Mouse (Mus musculus) neural tube, embryonic 13.5 days (tissue): Measurements from ENCODE around the gene 1500011B03Rik. TPM values are rescaled to one million over a fixed set of nuclear protein-coding genes. Genes with fewer than 3 reads are reported as not detected.
A peak's percentile ranks its signal among the peaks of the same experiment; 100 is the strongest.

Experiments
- ATAC-seq: fragments of 200-750 bp; cut with Nextera tagmentation; 2 replicates; pipeline ENCODE4 v1.8.0; 2017; ENCODE audit warnings: low read depth, mild to moderate bottlenecking, moderate TSS enrichment, moderate library complexity
- H3K27ac ChIP-seq: fragments of 300-500 bp; sonication (generic); replicated peaks from 2 replicates; pipeline ENCODE4 v1.5.1; 2015; ENCODE audit warnings: moderate library complexity, mild to moderate bottlenecking, inconsistent platforms
- H3K27me3 ChIP-seq: fragments of 300-500 bp; sonication (generic); 2 replicates; pipeline ENCODE4 v1.6.1; 2015; ENCODE audit warnings: mild to moderate bottlenecking, inconsistent platforms
- H3K36me3 ChIP-seq: fragments of 300-500 bp; sonication (generic); 2 replicates; pipeline ENCODE4 v1.6.1; 2015; ENCODE audit warnings: mild to moderate bottlenecking, inconsistent platforms
- H3K4me1 ChIP-seq: fragments of 300-500 bp; sonication (generic); replicated peaks from 2 replicates; pipeline ENCODE4 v1.6.1; 2015; ENCODE audit warnings: inconsistent platforms
- H3K4me2 ChIP-seq: fragments of 300-500 bp; sonication (generic); 2 replicates; pipeline ENCODE4 v1.6.1; 2015; ENCODE audit warnings: inconsistent platforms, mild to moderate bottlenecking, moderate library complexity
- H3K4me3 ChIP-seq: fragments of 300-500 bp; sonication (generic); 2 replicates; pipeline ENCODE4 v1.5.1; 2015; ENCODE audit warnings: mild to moderate bottlenecking, inconsistent platforms
- H3K9ac ChIP-seq: fragments of 300-500 bp; sonication (generic); 2 replicates; pipeline ENCODE4 v1.6.1; 2015; ENCODE audit warnings: moderate library complexity, mild to moderate bottlenecking, inconsistent platforms
- H3K9me3 ChIP-seq: fragments of 300-500 bp; sonication (generic); 2 replicates; pipeline ENCODE4 v1.6.1; 2016; ENCODE audit warnings: inconsistent platforms
- WGBS: fragments of 180-500 bp; shearing (Covaris S2); methylation state at CpG from one replicate; pipeline ENCODE4 v1.1.7; 2015; 5-methylcytosine and 5-hydroxymethylcytosine counted together
- polyA plus RNA-seq: library from polyadenylated mRNA; unstranded; fragments of >200 nt; fragmentation: Nextera tagmentation; extraction: Ambion mirVana; gene quantifications from 2 replicates; pipeline ENCODE4 v1.2.1, GENCODE M21; 2015

1500011B03Rik gene
- polyA plus RNA-seq, 1 experiment from 2014 or later = 266 TPM

GRCm38 (mm10) chr5:114775056-114775979 is 48.0 kb downstream of the 1500011B03Rik start, which contains the start of gene Git2:
Gene Git2 (minus strand): TSS chr5:114775517.
- under 1% methylated on average over 56 of the region's 63 CpGs for WGBS

GRCm38 (mm10) chr5:114774403-114775051 is 48.7 kb downstream of the 1500011B03Rik start, which contains the start of gene Ankrd13a:
Gene Ankrd13a (plus strand): TSS chr5:114774677.
- Histone ChIP-seq H3K4me1 (peaks cover 67% of the 10 kb centered on the region), H3K4me3 (peak within 1 kb of the TSS; percentile 99), H3K27ac (peak within 1 kb of the TSS; percentile 96)

More at GRCm38 (mm10) chr5:114775056-114775979, 48.0 kb downstream of the 1500011B03Rik start, which contains the start of gene Git2:
- Histone ChIP-seq H3K4me3 (peak within 1 kb of the TSS; percentile 99), H3K4me2 (peak within 1 kb of the TSS; percentile 86), H3K27ac (peak within 1 kb of the TSS; percentile 96), H3K4me1 (peaks cover 69% of the 10 kb centered on the region), H3K36me3 (no peaks in the 10 kb centered on the region), H3K9me3 (no peaks in the 10 kb centered on the region), H3K9ac (peak within 1 kb of the TSS; percentile 98), H3K27me3 (no peaks in the 10 kb centered on the region)
- peak; percentile 7 for ATAC-seq

GRCm38 (mm10) chr5:114773780-114774179 is 49.5 kb downstream of the 1500011B03Rik start:
- peaks cover 62% of the 10 kb centered on the region for H3K4me1 ChIP-seq
- peak overlapping the region; percentile 98 for H3K9ac ChIP-seq
- peak overlapping the region; percentile 99 for H3K4me3 ChIP-seq
- no peaks in the 10 kb centered on the region for H3K36me3 ChIP-seq
- H3K27ac ChIP-seq = peak overlapping the region; percentile 96
- H3K27me3 ChIP-seq = no peaks in the 10 kb centered on the region
- 1% methylated on average over 11 of the region's 11 CpGs for WGBS
- no peaks in the 10 kb centered on the region for H3K9me3 ChIP-seq
- H3K4me2 ChIP-seq = peak overlapping the region; percentile 86
- peak; percentile 7; the same call in 1 of the 2 replicates for ATAC-seq

More at GRCm38 (mm10) chr5:114774403-114775051, 48.7 kb downstream of the 1500011B03Rik start, which contains the start of gene Ankrd13a:
- peak within 1 kb of the TSS; percentile 98 for H3K9ac ChIP-seq
- peak; percentile 85 for ATAC-seq
- under 1% methylated on average over 70 of the region's 73 CpGs for WGBS
- no peaks in the 10 kb centered on the region for H3K9me3 ChIP-seq
- H3K4me2 ChIP-seq = peak within 1 kb of the TSS; percentile 86
- no peaks in the 10 kb centered on the region for H3K36me3 ChIP-seq
- H3K27me3 ChIP-seq = no peaks in the 10 kb centered on the region

GRCm38 (mm10) chr5:114773211-114773710 is 50.0 kb downstream of the 1500011B03Rik start:
- no peaks in the 10 kb centered on the region for H3K9me3 ChIP-seq
- peak overlapping the region; percentile 96 for H3K27ac ChIP-seq
- peak overlapping the region; percentile 98 for H3K9ac ChIP-seq
- H3K4me2 ChIP-seq = peak overlapping the region; percentile 86
- ATAC-seq = peak; percentile 77
- WGBS = under 1% methylated on average over 41 of the region's 52 CpGs
- H3K27me3 ChIP-seq = no peaks in the 10 kb centered on the region
- H3K4me1 ChIP-seq = peaks cover 57% of the 10 kb centered on the region
- H3K36me3 ChIP-seq = no peaks in the 10 kb centered on the region
- H3K4me3 ChIP-seq = peak overlapping the region; percentile 99

- Histone ChIP-seq H3K36me3 (no peaks in the 10 kb centered on the region), H3K4me3 (peak overlapping the region; percentile 99), H3K27me3 (no peaks in the 10 kb centered on the region), H3K4me2 (peak overlapping the region; percentile 86), H3K9ac (peak overlapping the region; percentile 98), H3K4me1 (peaks cover 51% of the 10 kb centered on the region), H3K27ac (peak overlapping the region; percentile 96), H3K9me3 (no peaks in the 10 kb centered on the region)
- peak; percentile 48 for ATAC-seq
- WGBS = 2% methylated on average over 24 of the region's 57 CpGs
These were observed 50.6 kb downstream of the 1500011B03Rik start for GRCm38 (mm10) chr5:114772456-114773203.

GRCm38 (mm10) chr5:114771796-114772195 is 51.5 kb downstream of the 1500011B03Rik start:
- Histone ChIP-seq H3K9ac (peak overlapping the region; percentile 98; the same call in 1 of the 2 replicates), H3K9me3 (no peaks in the 10 kb centered on the region), H3K27ac (0 out of 2 replicates have a peak overlapping the region, but pooled peaks have one; percentile 18), H3K4me1 (peaks cover 44% of the 10 kb centered on the region), H3K4me3 (peak overlapping the region; percentile 99), H3K4me2 (peak overlapping the region; percentile 86), H3K27me3 (no peaks in the 10 kb centered on the region), H3K36me3 (no peaks in the 10 kb centered on the region)
- WGBS = 74% methylated on average over 8 of the region's 8 CpGs
- no peak for ATAC-seq

GRCm38 (mm10) chr5:114769786-114770185 is 53.5 kb downstream of the 1500011B03Rik start:
- Histone ChIP-seq H3K27ac (no peak overlapping the region), H3K27me3 (no peaks in the 10 kb centered on the region), H3K4me3 (no peak overlapping the region), H3K9ac (no peak overlapping the region), H3K4me1 (peaks cover 29% of the 10 kb centered on the region), H3K9me3 (no peaks in the 10 kb centered on the region), H3K36me3 (peaks cover 11% of the 10 kb centered on the region), H3K4me2 (no peak overlapping the region)
- WGBS = 89% methylated on average over 8 of the region's 8 CpGs
- no peak for ATAC-seq

GRCm38 (mm10) chr5:114767185-114767584 is 56.1 kb downstream of the 1500011B03Rik start:
- Histone ChIP-seq H3K9ac (no peak overlapping the region), H3K27ac (no peak overlapping the region), H3K9me3 (no peaks in the 10 kb centered on the region), H3K27me3 (no peaks in the 10 kb centered on the region), H3K4me1 (peaks cover 25% of the 10 kb centered on the region), H3K4me2 (no peak overlapping the region), H3K4me3 (no peak overlapping the region), H3K36me3 (peaks cover 36% of the 10 kb centered on the region)
- 87% methylated on average over 7 of the region's 7 CpGs for WGBS
- ATAC-seq = no peak

- no peak overlapping the region for H3K27ac ChIP-seq
- no peaks in the 10 kb centered on the region for H3K27me3 ChIP-seq
- no peak for ATAC-seq
- peaks cover 20% of the 10 kb centered on the region for H3K4me1 ChIP-seq
- WGBS = 97% methylated on average over 8 of the region's 8 CpGs
- H3K9me3 ChIP-seq = no peaks in the 10 kb centered on the region
- H3K9ac ChIP-seq = no peak overlapping the region
- peaks cover 41% of the 10 kb centered on the region for H3K36me3 ChIP-seq
- no peak overlapping the region for H3K4me2 ChIP-seq
- H3K4me3 ChIP-seq = no peak overlapping the region
These were observed 56.6 kb downstream of the 1500011B03Rik start for GRCm38 (mm10) chr5:114766686-114767085.

GRCm38 (mm10) chr5:114764812-114765735 is 58.2 kb downstream of the 1500011B03Rik start:
- Histone ChIP-seq H3K36me3 (peaks cover 58% of the 10 kb centered on the region), H3K27me3 (no peaks in the 10 kb centered on the region)
- 84% methylated on average over 18 of the region's 18 CpGs for WGBS

More at GRCm38 (mm10) chr5:114764812-114765735, 58.2 kb downstream of the 1500011B03Rik start:
- Histone ChIP-seq H3K4me1 (peaks cover 4% of the 10 kb centered on the region), H3K27ac (no peak overlapping the region), H3K4me3 (no peak overlapping the region), H3K9ac (no peak overlapping the region), H3K4me2 (no peak overlapping the region), H3K9me3 (no peaks in the 10 kb centered on the region)
- no peak for ATAC-seq
